Mouse (Mus musculus) layer of hippocampus, adult 9-10 months (tissue): ENCODE measurements at regions not wholly inside any gene's neighbourhood (a gene's known extent, or its start where the extent isn't known, plus 50 kb on each side); places are given as distances from the start of the nearest gene placed in this dataset.

Source experiments
- DNase-seq: peaks from one replicate; pipeline ENCODE4 v3.0.0; 2022; ENCODE audit warnings: low spot score

DNA sequence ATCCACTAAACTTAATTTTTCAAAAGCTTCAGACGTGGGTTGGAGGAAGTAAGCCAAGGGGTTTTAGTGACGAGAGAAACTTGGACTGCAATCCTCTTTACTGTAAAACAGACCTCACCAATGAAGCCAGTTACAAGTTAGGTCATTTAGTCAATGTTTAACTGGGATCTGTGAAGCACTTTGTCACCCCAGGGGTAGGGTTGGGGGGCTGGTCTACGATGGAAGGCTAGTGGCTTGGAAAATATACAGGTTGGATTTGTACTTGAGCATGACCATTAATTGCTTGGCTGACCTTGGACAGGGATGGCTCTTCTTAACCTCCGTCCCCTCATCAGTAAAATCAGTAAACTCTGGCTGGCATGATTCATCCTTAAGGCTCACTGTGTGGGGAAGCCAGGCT is 142.2 kb downstream of the Pax1 start:
- no peak for DNase-seq

DNA sequence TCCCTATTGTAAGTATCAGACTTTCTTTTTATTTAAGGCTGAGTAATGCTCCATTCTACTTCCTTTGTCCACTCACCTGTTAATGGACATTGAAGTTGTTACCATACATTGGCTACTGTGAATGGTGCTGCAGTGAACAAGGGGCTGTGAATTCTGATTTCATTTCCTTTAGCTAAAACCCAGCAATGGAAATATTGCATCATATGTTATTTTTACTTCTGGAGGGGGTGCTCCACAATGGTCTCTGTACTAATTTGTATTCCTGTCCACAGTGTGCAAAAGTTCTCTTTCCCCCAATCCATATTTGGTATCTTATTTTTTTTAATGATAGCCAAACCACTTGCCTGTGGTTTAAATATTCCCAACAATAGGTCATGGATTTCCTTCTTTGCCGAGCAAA is 137.0 kb downstream of the Pax1 start:
- DNase-seq, result no peak

DNA sequence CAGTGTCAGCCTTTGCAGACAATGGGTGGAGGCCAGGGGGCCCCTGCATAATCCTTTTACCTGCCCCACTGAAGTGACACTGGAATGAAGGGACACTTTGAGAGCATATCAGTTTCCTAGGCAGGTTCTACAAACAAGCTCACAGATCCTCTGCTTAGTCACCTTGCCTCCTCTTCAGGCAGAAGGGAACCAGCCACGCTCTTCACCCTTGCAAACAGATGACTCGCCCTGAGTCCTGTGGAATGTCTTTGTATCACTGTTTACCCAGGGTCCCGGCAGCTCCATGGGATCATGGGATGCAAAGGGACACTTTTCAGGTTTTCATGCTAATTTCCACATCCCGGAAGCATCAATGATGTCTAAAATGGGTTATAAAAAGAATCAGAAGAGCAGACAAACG is 94.2 kb downstream of the Pax1 start:
- no peak for DNase-seq

DNA sequence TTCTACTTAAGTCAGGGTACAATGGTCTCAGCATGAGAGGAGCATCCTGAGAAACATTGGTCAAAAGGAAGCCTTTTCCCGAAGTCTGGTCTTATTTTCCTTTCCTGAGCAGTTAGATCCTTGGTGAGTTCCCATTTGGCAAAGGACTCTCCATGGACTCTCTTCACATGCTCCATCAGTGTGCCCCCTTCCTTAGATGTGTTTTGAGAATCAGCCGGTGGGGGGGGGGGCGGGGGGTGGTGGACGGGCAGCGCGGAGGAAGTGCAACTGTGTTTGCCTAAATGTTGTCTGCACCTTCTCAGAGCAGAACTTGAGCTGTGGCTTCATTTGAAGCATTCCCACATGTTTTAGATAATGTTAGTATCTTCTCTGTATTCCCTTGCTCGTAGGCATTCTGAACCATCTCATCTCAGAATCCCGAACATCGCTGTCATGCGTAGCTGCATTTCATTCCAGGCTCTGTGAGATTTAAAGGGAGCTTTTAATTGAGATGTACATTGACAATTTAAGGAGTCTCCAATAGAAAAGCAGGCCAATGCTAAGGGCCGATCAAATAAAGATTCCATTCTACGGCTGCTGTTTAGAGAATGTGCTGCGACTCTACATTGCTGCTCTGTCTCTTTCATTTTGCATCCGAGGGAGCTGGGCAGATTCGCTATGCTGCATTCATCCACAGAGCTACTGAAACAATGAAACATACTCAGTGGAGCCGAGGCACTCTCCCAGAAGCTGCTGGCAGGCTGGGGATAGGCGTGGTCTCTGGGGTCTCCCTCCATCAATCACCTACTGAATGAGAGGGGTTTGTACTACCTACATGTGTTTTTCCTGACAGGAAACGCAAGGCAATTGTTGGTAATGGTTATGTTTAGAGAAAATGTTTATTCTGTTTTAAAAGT is 92.9 kb downstream of the Pax1 start:
- no peak for DNase-seq
